Mouse (Mus musculus) induced T-regulatory cell, adult 2 months (primary cell): ENCODE results near the gene Gm11168.
"Not testable (repeated sequence)": the region's sequence is repeated elsewhere in the genome, so short reads cannot be mapped to it uniquely, and the experiment has no call there.

ENCODE experiments used
- DNase-seq: peaks from one replicate; pipeline ENCODE4 v3.0.0-alpha.2; 2012; ENCODE audit warnings: low read depth

Gene Gm11168

GRCm38 (mm10) chr9:3025653-3026052 lies 22.5 kb downstream of the Gm11168 start:
- not testable (repeated sequence) for DNase-seq

GRCm38 (mm10) chr9:3026136-3026535 lies 23.0 kb downstream of the Gm11168 start:
- DNase-seq, result not testable (repeated sequence)

- not testable (repeated sequence) for DNase-seq
Observed at GRCm38 (mm10) chr9:3026741-3027140, 23.6 kb downstream of the Gm11168 start.

- peak; percentile 70 for DNase-seq
Observed at GRCm38 (mm10) chr9:3027200-3027599, 24.1 kb downstream of the Gm11168 start.

GRCm38 (mm10) chr9:3029276-3030000 lies 26.3 kb downstream of the Gm11168 start:
- not testable (repeated sequence) for DNase-seq

GRCm38 (mm10) chr9:3030677-3031318 lies 27.7 kb downstream of the Gm11168 start:
- peak; percentile 94 for DNase-seq

- not testable (repeated sequence) for DNase-seq
Observed at GRCm38 (mm10) chr9:3034299-3034698, 31.2 kb downstream of the Gm11168 start, which contains the start of gene Gm17535. Gene Gm17535 (plus strand): TSS chr9:3034599.

GRCm38 (mm10) chr9:3036577-3036976 lies 33.4 kb downstream of the Gm11168 start, which contains the start of gene Gm10715:
Gene Gm10715 (plus strand): TSS chr9:3036877.
- DNase-seq, result not testable (repeated sequence)

GRCm38 (mm10) chr9:3038161-3038560 lies 35.0 kb downstream of the Gm11168 start:
- DNase-seq, result peak; percentile 40
